Mouse (Mus musculus): ENCODE results near the gene Atad5. TPM values are rescaled to one million over a fixed set of nuclear protein-coding genes. Genes with fewer than 3 reads are reported as not detected.

Gene Atad5
- polyA plus RNA-seq, 1 experiment = not detected

DNA sequence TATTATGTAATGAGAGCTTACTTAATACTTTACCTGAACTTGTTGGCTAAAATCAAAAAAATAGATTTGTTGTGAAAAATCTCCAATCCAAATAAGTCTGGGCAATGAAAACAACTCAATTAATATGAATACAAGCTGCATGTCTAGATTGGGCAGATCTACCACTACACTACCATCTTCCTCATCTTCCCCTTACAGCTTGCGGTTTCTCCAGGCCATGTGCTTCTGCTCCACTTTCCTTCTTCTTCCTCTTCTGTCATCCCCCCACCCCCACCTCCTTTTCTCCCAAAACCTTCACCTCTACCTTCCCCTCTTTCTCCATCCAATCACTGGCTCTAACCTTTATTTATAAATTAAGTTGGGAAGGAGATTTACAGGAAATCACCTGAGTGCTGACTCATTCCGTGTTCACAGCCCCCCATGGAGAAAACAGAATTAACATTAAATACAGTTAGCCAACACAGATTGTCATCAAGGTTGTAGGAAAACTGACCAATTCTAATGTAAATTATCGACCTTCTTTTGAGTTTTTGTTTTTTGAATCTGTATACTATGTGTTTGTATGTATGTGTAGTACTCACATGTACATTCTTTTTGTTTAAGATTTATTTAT is 9.3 kb downstream of the Atad5 start:
- Histone ChIP-seq H3K4me3 (ENCODE audit: insufficient read depth, low read depth, low read length) (no peak overlapping the region), H3K27ac (ENCODE audit: insufficient read depth, low read depth, low read length) (no peak overlapping the region), H3K4me1 (ENCODE audit: control insufficient read depth, insufficient read depth, low read length) (no peaks in the 10 kb centered on the region)
- TF ChIP-seq CTCF (IDR thresholded peaks at IDR 0.05; ENCODE audit: insufficient read depth, low read depth, low read length) (no peak), POLR2A (IDR thresholded peaks at IDR 0.05; ENCODE audit: insufficient read depth, low read depth, low read length) (no peak)
- WGBS = 92% methylated on average over 3 of the region's 3 CpGs

- H3K27ac ChIP-seq (ENCODE audit: insufficient read depth, low read depth, low read length) = no peak overlapping the region
- H3K4me1 ChIP-seq (ENCODE audit: control insufficient read depth, insufficient read depth, low read length) = no peaks in the 10 kb centered on the region
- no peak overlapping the region for H3K4me3 ChIP-seq (ENCODE audit: insufficient read depth, low read depth, low read length)
- no peak for TF ChIP-seq CTCF (IDR thresholded peaks at IDR 0.05; ENCODE audit: insufficient read depth, low read depth, low read length)
- TF ChIP-seq POLR2A (IDR thresholded peaks at IDR 0.05; ENCODE audit: insufficient read depth, low read depth, low read length) = no peak
- 98% methylated on average over 6 of the region's 6 CpGs for WGBS
Measured at GRCm38 (mm10) chr11:80101298-80101697, 12.1 kb downstream of the Atad5 start.

DNA sequence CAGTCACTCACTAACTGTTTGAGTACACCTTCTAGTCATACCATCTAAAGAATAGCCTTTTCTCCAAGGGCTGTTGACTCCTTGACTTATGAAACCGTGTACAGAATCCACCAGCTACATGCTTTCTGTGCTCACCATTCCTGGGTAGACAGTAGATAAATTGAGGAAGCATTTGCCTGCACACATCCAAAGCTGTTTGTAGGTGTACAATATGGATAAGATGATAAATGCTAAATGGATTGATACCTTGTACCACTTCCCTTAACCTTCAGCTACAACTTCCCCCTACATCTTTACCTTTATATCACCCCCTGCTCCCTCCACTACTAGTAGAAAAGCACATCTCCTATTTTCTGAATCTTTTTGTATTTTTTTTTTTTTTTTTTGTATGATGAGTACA is 15.2 kb downstream of the Atad5 start:
- 89% methylated on average over 1 of the region's 1 CpGs for WGBS
- TF ChIP-seq POLR2A (IDR thresholded peaks at IDR 0.05; ENCODE audit: insufficient read depth, low read depth, low read length) (no peak), CTCF (IDR thresholded peaks at IDR 0.05; ENCODE audit: insufficient read depth, low read depth, low read length) (no peak)
- Histone ChIP-seq H3K4me1 (ENCODE audit: control insufficient read depth, insufficient read depth, low read length) (no peaks in the 10 kb centered on the region), H3K27ac (ENCODE audit: insufficient read depth, low read depth, low read length) (no peak overlapping the region), H3K4me3 (ENCODE audit: insufficient read depth, low read depth, low read length) (no peak overlapping the region)

DNA sequence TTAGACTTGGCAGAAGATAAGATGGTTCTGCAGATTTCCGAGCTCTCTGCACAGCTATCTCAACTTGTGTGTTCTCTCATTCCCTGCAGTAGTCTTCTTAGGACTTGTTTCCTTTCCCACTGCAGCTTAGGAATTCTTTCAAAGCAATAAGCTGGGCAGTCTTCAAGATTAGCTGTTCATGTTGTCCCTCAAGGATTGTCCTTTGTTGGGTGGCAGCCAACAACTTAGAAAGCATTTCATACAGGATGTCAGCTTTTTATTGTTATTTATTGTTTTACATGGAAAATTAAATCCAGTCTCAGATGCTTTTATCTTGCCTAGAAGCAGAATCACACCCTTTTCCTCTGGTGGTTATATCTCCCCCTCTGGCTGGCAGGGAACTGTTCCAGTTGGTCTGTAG is 27.2 kb downstream of the Atad5 start:
- TF ChIP-seq POLR2A (IDR thresholded peaks at IDR 0.05; ENCODE audit: insufficient read depth, low read depth, low read length) (no peak), CTCF (IDR thresholded peaks at IDR 0.05; ENCODE audit: insufficient read depth, low read depth, low read length) (no peak)
- Histone ChIP-seq H3K4me1 (ENCODE audit: control insufficient read depth, insufficient read depth, low read length) (no peaks in the 10 kb centered on the region), H3K27ac (ENCODE audit: insufficient read depth, low read depth, low read length) (no peak overlapping the region), H3K4me3 (ENCODE audit: insufficient read depth, low read depth, low read length) (no peak overlapping the region)
- WGBS = 67% methylated on average over 1 of the region's 1 CpGs

DNA sequence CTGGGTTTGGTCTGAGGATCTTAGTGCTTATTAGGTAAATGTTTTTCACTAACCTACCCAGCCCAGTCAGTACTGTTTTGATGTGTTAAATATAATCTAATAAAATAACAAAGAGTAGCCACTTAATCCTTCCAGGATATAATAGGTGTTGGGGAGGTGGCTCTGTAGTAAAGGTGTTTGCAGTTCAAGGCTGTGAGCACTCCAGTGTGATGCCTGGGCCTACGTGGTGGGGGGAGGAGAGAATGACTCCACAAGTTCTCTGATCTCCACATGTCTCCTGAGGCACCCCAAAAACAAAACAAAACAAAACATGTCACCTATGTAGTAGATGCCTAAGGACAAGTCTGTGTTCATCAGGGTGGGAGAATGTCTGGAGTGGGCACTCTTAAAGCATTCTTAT is 42.9 kb downstream of the Atad5 start:
- no peak for TF ChIP-seq POLR2A (IDR thresholded peaks at IDR 0.05; ENCODE audit: insufficient read depth, low read depth, low read length)
- TF ChIP-seq CTCF (IDR thresholded peaks at IDR 0.05; ENCODE audit: insufficient read depth, low read depth, low read length) = no peak
- Histone ChIP-seq H3K4me3 (ENCODE audit: insufficient read depth, low read depth, low read length) (no peak overlapping the region), H3K27ac (ENCODE audit: insufficient read depth, low read depth, low read length) (no peak overlapping the region), H3K4me1 (ENCODE audit: control insufficient read depth, insufficient read depth, low read length) (no peaks in the 10 kb centered on the region)
- WGBS = 82% methylated on average over 1 of the region's 1 CpGs

GRCm38 (mm10) chr11:80134744-80135143 is 45.5 kb downstream of the Atad5 start:
- TF ChIP-seq POLR2A (IDR thresholded peaks at IDR 0.05; ENCODE audit: insufficient read depth, low read depth, low read length) (no peak), CTCF (IDR thresholded peaks at IDR 0.05; ENCODE audit: insufficient read depth, low read depth, low read length) (no peak)
- WGBS = 42% methylated on average over 4 of the region's 4 CpGs
- no peak overlapping the region for H3K27ac ChIP-seq (ENCODE audit: insufficient read depth, low read depth, low read length)
- H3K4me3 ChIP-seq (ENCODE audit: insufficient read depth, low read depth, low read length) = no peak overlapping the region
- H3K4me1 ChIP-seq (ENCODE audit: control insufficient read depth, insufficient read depth, low read length) = no peaks in the 10 kb centered on the region

DNA sequence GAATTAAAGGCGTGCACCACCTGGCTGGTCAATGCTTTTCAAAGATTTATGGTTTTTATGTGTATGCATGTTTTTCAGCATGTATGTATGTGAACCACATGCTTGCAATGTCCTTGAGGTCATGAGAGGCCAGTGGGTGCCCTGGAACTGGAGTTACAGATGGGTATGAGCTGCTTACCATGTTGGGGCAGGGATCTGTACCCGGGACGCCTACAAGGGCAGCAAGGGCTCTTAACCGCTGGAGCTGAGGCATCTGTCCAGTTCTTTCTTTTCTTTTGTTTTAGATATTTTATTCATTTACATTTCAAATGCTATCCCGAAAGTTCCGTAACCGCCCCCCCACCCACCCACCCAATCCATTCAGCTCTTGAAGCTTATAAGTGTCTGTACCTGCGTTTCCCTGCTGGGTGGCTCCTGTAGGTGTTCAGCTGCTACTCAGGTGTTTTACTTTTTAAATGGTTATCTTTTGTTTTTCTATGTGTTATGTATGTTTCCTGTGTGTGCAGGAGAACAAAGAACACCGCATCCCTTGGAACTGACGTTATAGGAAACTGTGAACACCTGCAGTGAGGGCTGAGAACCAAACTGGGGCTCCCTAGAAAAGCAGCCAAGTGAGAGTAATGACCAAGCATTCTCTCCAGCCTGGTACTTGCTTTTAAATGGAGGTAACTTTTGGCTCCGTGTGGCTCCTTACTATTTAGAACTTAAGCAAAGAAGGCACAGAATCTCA is 46.9 kb downstream of the Atad5 start:
- WGBS = 77% methylated on average over 11 of the region's 11 CpGs
- Histone ChIP-seq H3K27ac (ENCODE audit: insufficient read depth, low read depth, low read length) (no peak overlapping the region), H3K4me1 (ENCODE audit: control insufficient read depth, insufficient read depth, low read length) (no peaks in the 10 kb centered on the region), H3K4me3 (ENCODE audit: insufficient read depth, low read depth, low read length) (no peak overlapping the region)
- no peak for TF ChIP-seq CTCF (IDR thresholded peaks at IDR 0.05; ENCODE audit: insufficient read depth, low read depth, low read length)
- no peak for TF ChIP-seq POLR2A (IDR thresholded peaks at IDR 0.05; ENCODE audit: insufficient read depth, low read depth, low read length)

GRCm38 (mm10) chr11:80136786-80137185 is 47.6 kb downstream of the Atad5 start:
- Histone ChIP-seq H3K27ac (ENCODE audit: insufficient read depth, low read depth, low read length) (no peak overlapping the region), H3K4me3 (ENCODE audit: insufficient read depth, low read depth, low read length) (no peak overlapping the region), H3K4me1 (ENCODE audit: control insufficient read depth, insufficient read depth, low read length) (no peaks in the 10 kb centered on the region)
- TF ChIP-seq CTCF (IDR thresholded peaks at IDR 0.05; ENCODE audit: insufficient read depth, low read depth, low read length) = no peak
- TF ChIP-seq POLR2A (IDR thresholded peaks at IDR 0.05; ENCODE audit: insufficient read depth, low read depth, low read length) = no peak
- WGBS = 90% methylated on average over 13 of the region's 13 CpGs

DNA sequence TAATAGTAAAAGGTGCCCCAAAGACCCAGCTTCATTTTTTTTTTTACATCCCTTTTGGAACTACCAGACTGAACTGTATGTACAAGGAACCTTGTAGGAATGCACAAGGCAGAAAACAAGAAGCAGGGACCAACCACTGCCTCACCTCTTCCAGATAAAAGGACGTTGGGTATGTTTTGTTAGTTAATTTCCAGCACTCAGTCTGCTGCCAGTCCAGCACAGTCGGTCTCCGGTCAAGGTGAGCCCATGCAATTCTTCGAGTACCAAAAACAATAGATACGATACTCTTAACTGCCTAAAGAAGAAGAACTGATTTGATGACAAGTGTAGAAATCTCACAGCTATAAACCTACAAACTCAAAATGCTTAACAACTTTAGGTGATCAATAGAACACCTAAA is 48.6 kb downstream of the Atad5 start:
- no peak for TF ChIP-seq CTCF (IDR thresholded peaks at IDR 0.05; ENCODE audit: insufficient read depth, low read depth, low read length)
- TF ChIP-seq POLR2A (IDR thresholded peaks at IDR 0.05; ENCODE audit: insufficient read depth, low read depth, low read length) = no peak
- Histone ChIP-seq H3K27ac (ENCODE audit: insufficient read depth, low read depth, low read length) (no peak overlapping the region), H3K4me1 (ENCODE audit: control insufficient read depth, insufficient read depth, low read length) (peaks cover 2% of the 10 kb centered on the region; the same call in 1 of the 2 replicates), H3K4me3 (ENCODE audit: insufficient read depth, low read depth, low read length) (no peak overlapping the region)
- 91% methylated on average over 5 of the region's 5 CpGs for WGBS

Measured in olfactory bulb, adult 2 months (tissue).